Mouse (Mus musculus) hematopoietic multipotent progenitor cell, adult 10-12 weeks (in vitro differentiated cells): Measurements from ENCODE around the gene Hdac11. TPM values are rescaled to one million over a fixed set of nuclear protein-coding genes. Genes with fewer than 3 reads are reported as not detected.

Experiments
- polyA plus RNA-seq: library from polyadenylated mRNA; stranded (reverse); fragments of >175 nt; gene quantifications from 2 replicates; pipeline ENCODE4 v1.2.3, GENCODE M21; 2012; ENCODE audit warnings: low replicate concordance

The Hdac11 gene
- 4.8 and 6.7 TPM in 2 replicates for polyA plus RNA-seq

GRCm38 (mm10) chr6:91156554-91157236, at the start of gene Hdac11:
Hdac11 (plus strand) TSS chr6:91156665.

GRCm38 (mm10) chr6:91116244-91117145, 40.0 kb upstream of the Hdac11 start, which contains the start of gene Nup210:
Nup210 (minus strand) TSS chr6:91116829.

GRCm38 (mm10) chr6:91212155-91212554, 55.7 kb downstream of the Hdac11 start, which contains the start of gene Fbln2:
Fbln2 (plus strand) TSS chr6:91212455.

Other genes starting within 250 kb of the Hdac11 start
- 426 and 481 TPM in 2 replicates for gene Iqsec1, start 168.0 kb upstream of the Hdac11 start, polyA plus RNA-seq
- 41.4 and 226 TPM in 2 replicates for gene Nup210, start 39.8 kb upstream of the Hdac11 start, polyA plus RNA-seq
- gene Fbln2, start 55.8 kb downstream of the Hdac11 start, polyA plus RNA-seq = 0.09 and 0.17 TPM in 2 replicates